Mouse (Mus musculus): ENCODE measurements around the gene Prm3. TPM values are rescaled to one million over a fixed set of nuclear protein-coding genes. Genes with fewer than 3 reads are reported as not detected.

Prm3 gene
- polyA plus RNA-seq, 1 experiment from 2014 or later = not detected

- H3K9me3 ChIP-seq (replicated peaks) = no peaks in the 10 kb centered on the region
- H3K4me1 ChIP-seq = peaks cover 6% of the 10 kb centered on the region; the same call in 1 of the 2 replicates
- no peak within 1 kb of the TSS for H3K9ac ChIP-seq
- no peak within 1 kb of the TSS for H3K4me3 ChIP-seq
- H3K4me2 ChIP-seq (replicated peaks) = no peak within 1 kb of the TSS
- no peak for ATAC-seq (ENCODE audit: low FRiP score)
- 56% methylated on average over 16 of the region's 16 CpGs for WGBS
- peaks cover 24% of the 10 kb centered on the region for H3K27me3 ChIP-seq
- no peaks in the 10 kb centered on the region for H3K36me3 ChIP-seq
- H3K27ac ChIP-seq = no peak within 1 kb of the TSS
Measured at GRCm38 (mm10) chr16:10788271-10788670, 2.4 kb downstream of the Prm3 start, which contains the start of gene Tnp2. Gene Tnp2, minus strand, starts transcription at chr16:10788660.

GRCm38 (mm10) chr16:10787548-10788058, 3.1 kb downstream of the Prm3 start:
- H3K27ac ChIP-seq = no peak overlapping the region
- no peak for ATAC-seq (ENCODE audit: low FRiP score)
- H3K9me3 ChIP-seq (replicated peaks) = no peaks in the 10 kb centered on the region
- H3K27me3 ChIP-seq = peaks cover 30% of the 10 kb centered on the region
- H3K9ac ChIP-seq = no peak overlapping the region
- no peak overlapping the region for H3K4me2 ChIP-seq (replicated peaks)
- H3K36me3 ChIP-seq = no peaks in the 10 kb centered on the region
- 79% methylated on average over 7 of the region's 7 CpGs for WGBS
- H3K4me3 ChIP-seq = no peak overlapping the region
- H3K4me1 ChIP-seq = peaks cover 11% of the 10 kb centered on the region; the same call in 1 of the 2 replicates

GRCm38 (mm10) chr16:10786782-10787547, 3.7 kb downstream of the Prm3 start:
- ATAC-seq (ENCODE audit: low FRiP score) = no peak
- 52% methylated on average over 4 of the region's 4 CpGs for WGBS
- Histone ChIP-seq H3K9me3 (replicated peaks) (no peaks in the 10 kb centered on the region), H3K36me3 (no peaks in the 10 kb centered on the region), H3K27ac (0 out of 2 replicates have a peak overlapping the region, but pooled peaks have one; percentile 85), H3K9ac (no peak overlapping the region), H3K4me1 (peaks cover 13% of the 10 kb centered on the region; the same call in 1 of the 2 replicates), H3K4me2 (replicated peaks) (no peak overlapping the region; the same call in 1 of the 2 replicates), H3K4me3 (no peak overlapping the region), H3K27me3 (peaks cover 32% of the 10 kb centered on the region)

DNA sequence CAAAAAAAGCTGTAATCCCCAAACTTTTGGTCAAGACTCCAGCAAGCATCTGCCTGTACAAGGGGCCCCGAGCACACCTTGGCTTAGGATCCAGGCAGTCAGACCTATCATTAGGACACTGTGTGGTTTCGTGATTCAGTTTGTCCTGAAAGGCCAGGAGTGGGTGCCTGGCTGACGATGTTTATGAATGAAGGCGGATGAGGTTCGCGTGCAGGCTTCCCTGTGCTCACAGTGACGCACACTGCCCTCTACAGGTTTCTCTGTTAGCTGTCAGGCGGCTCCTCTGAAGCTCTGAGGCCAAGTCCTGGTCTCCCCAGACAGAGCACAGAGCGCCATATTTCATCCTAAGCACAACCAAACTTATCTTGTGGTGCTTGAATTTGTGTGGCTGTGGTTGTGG, 4.4 kb downstream of the Prm3 start:
- Histone ChIP-seq H3K4me2 (replicated peaks) (peak overlapping the region; percentile 95), H3K27ac (peak overlapping the region; percentile 85), H3K27me3 (peaks cover 28% of the 10 kb centered on the region), H3K36me3 (no peaks in the 10 kb centered on the region), H3K9ac (peak overlapping the region; percentile 66), H3K4me3 (peak overlapping the region; percentile 57), H3K4me1 (peaks cover 15% of the 10 kb centered on the region; the same call in 1 of the 2 replicates), H3K9me3 (replicated peaks) (no peaks in the 10 kb centered on the region)
- 1% methylated on average over 9 of the region's 9 CpGs for WGBS
- peak; percentile 26 for ATAC-seq (ENCODE audit: low FRiP score)

- peaks cover 15% of the 10 kb centered on the region; the same call in 1 of the 2 replicates for H3K4me1 ChIP-seq
- no peaks in the 10 kb centered on the region for H3K36me3 ChIP-seq
- under 1% methylated on average over 58 of the region's 59 CpGs for WGBS
- H3K4me2 ChIP-seq (replicated peaks) = peak within 1 kb of the TSS; percentile 95
- peak within 1 kb of the TSS; percentile 66 for H3K9ac ChIP-seq
- peak; percentile 86 for ATAC-seq (ENCODE audit: low FRiP score)
- H3K4me3 ChIP-seq = peak within 1 kb of the TSS; percentile 57
- H3K9me3 ChIP-seq (replicated peaks) = no peaks in the 10 kb centered on the region
- H3K27me3 ChIP-seq = peaks cover 28% of the 10 kb centered on the region
- H3K27ac ChIP-seq = peak within 1 kb of the TSS; percentile 85
Measured at GRCm38 (mm10) chr16:10785371-10786231, 5.1 kb downstream of the Prm3 start, which contains the start of gene Socs1. Gene Socs1, minus strand, starts transcription at chr16:10785536.

DNA sequence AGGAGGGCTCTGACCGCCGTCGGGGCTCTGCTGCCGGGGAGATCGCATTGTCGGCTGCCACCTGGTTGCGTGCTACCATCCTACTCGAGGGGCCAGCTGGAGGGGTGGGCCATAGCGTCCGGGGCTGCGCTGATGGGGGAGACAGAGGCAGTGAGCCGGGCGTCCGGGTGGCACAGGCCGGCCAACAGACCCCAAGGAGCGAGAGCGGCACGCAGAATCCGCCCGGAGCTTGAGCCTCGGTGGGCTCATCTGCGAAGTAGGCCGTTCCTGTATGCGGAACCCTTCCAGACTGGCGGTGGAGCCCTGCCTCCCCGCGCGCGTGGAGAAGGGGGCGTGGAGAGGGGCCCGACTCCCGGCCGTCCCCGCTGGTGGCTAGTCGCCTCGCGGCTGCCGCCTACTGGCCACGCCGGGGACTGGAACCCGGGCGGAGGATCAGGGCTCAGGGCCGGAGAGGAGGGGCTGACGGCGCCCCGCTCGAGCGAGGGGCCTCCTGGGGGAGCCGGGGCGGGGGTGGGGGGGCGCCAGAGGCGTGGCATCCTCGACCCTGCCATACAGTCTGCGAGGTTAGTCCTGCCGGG, 5.8 kb downstream of the Prm3 start:
- WGBS = under 1% methylated on average over 49 of the region's 55 CpGs
- peak overlapping the region; percentile 95 for H3K4me2 ChIP-seq (replicated peaks)
- H3K4me1 ChIP-seq = peaks cover 15% of the 10 kb centered on the region; the same call in 1 of the 2 replicates
- no peaks in the 10 kb centered on the region for H3K36me3 ChIP-seq
- peak overlapping the region; percentile 85 for H3K27ac ChIP-seq
- no peaks in the 10 kb centered on the region for H3K9me3 ChIP-seq (replicated peaks)
- H3K27me3 ChIP-seq = peaks cover 26% of the 10 kb centered on the region
- H3K9ac ChIP-seq = peak overlapping the region; percentile 66
- peak overlapping the region; percentile 57 for H3K4me3 ChIP-seq
- peak; percentile 80 for ATAC-seq (ENCODE audit: low FRiP score)

- Histone ChIP-seq H3K4me2 (replicated peaks) (peak overlapping the region; percentile 95), H3K27me3 (peaks cover 23% of the 10 kb centered on the region), H3K4me3 (peak overlapping the region; percentile 57), H3K27ac (no peak overlapping the region), H3K4me1 (peaks cover 15% of the 10 kb centered on the region; the same call in 1 of the 2 replicates), H3K9me3 (replicated peaks) (no peaks in the 10 kb centered on the region), H3K9ac (peak overlapping the region; percentile 49), H3K36me3 (no peaks in the 10 kb centered on the region)
- peak; percentile 2; the same call in 1 of the 2 replicates for ATAC-seq (ENCODE audit: low FRiP score)
- WGBS = 5% methylated on average over 77 of the region's 81 CpGs
Measured at GRCm38 (mm10) chr16:10783883-10784792, 6.6 kb downstream of the Prm3 start.

GRCm38 (mm10) chr16:10783451-10783850, 7.3 kb downstream of the Prm3 start:
- no peak overlapping the region for H3K27ac ChIP-seq
- peaks cover 15% of the 10 kb centered on the region; the same call in 1 of the 2 replicates for H3K4me1 ChIP-seq
- peaks cover 23% of the 10 kb centered on the region for H3K27me3 ChIP-seq
- peak overlapping the region; percentile 57; the same call in 1 of the 2 replicates for H3K4me3 ChIP-seq
- H3K9me3 ChIP-seq (replicated peaks) = no peaks in the 10 kb centered on the region
- H3K36me3 ChIP-seq = no peaks in the 10 kb centered on the region
- no peak overlapping the region for H3K9ac ChIP-seq
- H3K4me2 ChIP-seq (replicated peaks) = peak overlapping the region; percentile 95; the same call in 1 of the 2 replicates
- WGBS = 63% methylated on average over 8 of the region's 8 CpGs
- no peak for ATAC-seq (ENCODE audit: low FRiP score)

DNA sequence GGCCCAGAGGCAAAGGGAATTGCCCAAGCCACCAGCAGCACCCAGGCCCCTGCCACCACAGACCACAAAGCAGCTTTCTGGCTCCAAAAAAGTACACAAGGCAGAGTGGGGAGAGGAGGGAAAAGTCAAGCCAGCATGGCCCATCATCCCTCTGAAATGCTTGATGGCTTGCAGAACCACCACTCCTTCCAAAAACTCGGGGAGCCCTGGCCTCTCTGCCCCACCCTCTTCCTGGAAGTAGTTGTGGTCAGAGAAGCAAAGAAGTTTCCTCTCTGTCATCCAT, 7.6 kb downstream of the Prm3 start:
- 0 out of 2 replicates have a peak overlapping the region, but pooled peaks have one; percentile 0 for H3K4me2 ChIP-seq (replicated peaks)
- ATAC-seq (ENCODE audit: low FRiP score) = no peak
- H3K9ac ChIP-seq = no peak overlapping the region
- no peaks in the 10 kb centered on the region for H3K9me3 ChIP-seq (replicated peaks)
- no peak overlapping the region for H3K27ac ChIP-seq
- 60% methylated on average over 1 of the region's 1 CpGs for WGBS
- H3K4me1 ChIP-seq = peaks cover 15% of the 10 kb centered on the region; the same call in 1 of the 2 replicates
- H3K4me3 ChIP-seq = no peak overlapping the region
- peaks cover 23% of the 10 kb centered on the region for H3K27me3 ChIP-seq
- H3K36me3 ChIP-seq = no peaks in the 10 kb centered on the region

DNA sequence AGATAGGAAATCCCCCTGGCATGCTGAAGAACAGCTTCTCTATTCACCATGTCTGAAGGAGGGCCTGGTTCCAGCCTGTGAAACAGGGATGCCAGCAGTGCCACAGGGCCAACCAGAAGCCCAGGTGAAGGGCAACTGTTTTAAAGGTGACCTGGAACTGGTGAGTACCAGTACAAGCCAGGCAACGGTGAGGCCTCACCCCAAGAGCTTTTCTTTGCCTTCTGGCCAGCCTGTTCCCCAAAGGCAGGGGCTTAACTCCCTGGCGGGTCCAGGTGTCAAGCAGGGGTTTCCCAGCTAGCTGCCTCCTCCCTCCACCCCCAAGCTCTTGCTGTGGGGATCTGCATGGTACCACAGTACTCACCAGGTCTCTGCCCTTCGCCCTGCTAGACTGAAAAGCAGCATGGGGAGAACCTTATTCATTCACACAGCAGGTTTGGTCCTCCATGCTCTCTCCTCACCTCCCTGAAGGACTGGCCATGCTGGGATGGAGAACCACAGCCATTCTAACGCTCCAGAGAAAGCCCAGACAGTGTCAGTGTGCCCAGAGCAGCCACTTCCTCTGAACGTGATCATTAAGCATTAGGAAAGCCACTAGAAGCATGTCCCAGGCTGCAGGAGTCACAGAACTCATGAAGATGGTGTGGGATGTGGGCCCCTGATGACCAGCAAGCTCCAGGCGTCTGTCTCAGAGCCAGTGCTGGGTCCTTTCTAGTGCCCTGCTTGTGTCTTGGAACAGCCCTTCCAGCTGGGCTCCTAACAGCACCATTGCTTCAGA, 8.2 kb downstream of the Prm3 start:
- Histone ChIP-seq H3K4me1 (peaks cover 15% of the 10 kb centered on the region; the same call in 1 of the 2 replicates), H3K4me2 (replicated peaks) (0 out of 2 replicates have a peak overlapping the region, but pooled peaks have one; percentile 0)
- WGBS = 41% methylated on average over 6 of the region's 6 CpGs

More for the DNA sequence above, 8.2 kb downstream of the Prm3 start:
- no peaks in the 10 kb centered on the region for H3K9me3 ChIP-seq (replicated peaks)
- ATAC-seq (ENCODE audit: low FRiP score) = no peak
- no peak overlapping the region; the same call in 1 of the 2 replicates for H3K9ac ChIP-seq
- H3K27ac ChIP-seq = no peak overlapping the region
- peaks cover 23% of the 10 kb centered on the region for H3K27me3 ChIP-seq
- no peak overlapping the region for H3K4me3 ChIP-seq
- no peaks in the 10 kb centered on the region for H3K36me3 ChIP-seq

Data from hindbrain, embryonic 12.5 days (tissue).